Mouse (Mus musculus) midbrain, postnatal 0 days (tissue): ENCODE measurements around the gene Gss. TPM values are rescaled to one million over a fixed set of nuclear protein-coding genes. Genes with fewer than 3 reads are reported as not detected.

Experiments
- ATAC-seq: fragments of 200-750 bp; cut with Nextera tagmentation; 2 replicates; pipeline ENCODE4 v1.8.0; 2017; ENCODE audit warnings: moderate number of reproducible peaks, mild to moderate bottlenecking, moderate TSS enrichment, moderate library complexity; ENCODE audit not compliant: low FRiP score
- DNase-seq: peaks from one replicate; pipeline ENCODE4 v3.0.0-alpha.2; 2015; ENCODE audit warnings: low spot score
- H3K27ac ChIP-seq: fragments of 300-500 bp; sonication (generic); 2 replicates; pipeline ENCODE4 v1.5.1; 2014; ENCODE audit warnings: low read depth, mild to moderate bottlenecking, low read length, mixed read lengths
- H3K27me3 ChIP-seq: fragments of 300-500 bp; sonication (generic); 2 replicates; pipeline ENCODE4 v1.6.1; 2014; ENCODE audit warnings: low read length, control low read depth, mixed read lengths; ENCODE audit not compliant: insufficient read depth
- H3K36me3 ChIP-seq: fragments of 300-500 bp; sonication (generic); 2 replicates; pipeline ENCODE4 v1.6.1; 2014; ENCODE audit warnings: low read length, control low read depth, mixed read lengths; ENCODE audit not compliant: insufficient read depth
- H3K4me1 ChIP-seq: fragments of 300-500 bp; sonication (generic); 2 replicates; pipeline ENCODE4 v1.6.1; 2014; ENCODE audit warnings: mild to moderate bottlenecking, control low read depth, antibody characterized with exemption, low read length, mixed read lengths; ENCODE audit not compliant: insufficient read depth
- H3K4me2 ChIP-seq: fragments of 300-500 bp; sonication (generic); 2 replicates; pipeline ENCODE4 v1.6.1; 2014; ENCODE audit warnings: low read depth, mild to moderate bottlenecking, low read length, mixed read lengths; ENCODE audit not compliant: poor library complexity, severe bottlenecking
- H3K4me3 ChIP-seq: fragments of 300-500 bp; sonication (generic); 2 replicates; pipeline ENCODE4 v1.5.1; 2014; ENCODE audit warnings: low read depth, mild to moderate bottlenecking, low read length, moderate library complexity
- H3K9ac ChIP-seq: fragments of 300-500 bp; sonication (generic); replicated peaks from 2 replicates; pipeline ENCODE4 v1.6.1; 2014; ENCODE audit warnings: mild to moderate bottlenecking, low read length, moderate library complexity, mixed read lengths; ENCODE audit not compliant: poor library complexity, severe bottlenecking
- H3K9me3 ChIP-seq: fragments of 300-500 bp; sonication (generic); 2 replicates; pipeline ENCODE4 v1.6.1; 2016; ENCODE audit warnings: low read length, control low read depth
- CTCF ChIP-seq: IDR thresholded peaks from 2 replicates; pipeline ENCODE4 v1.5.1; 2016; ENCODE audit warnings: antibody characterized with exemption, mild to moderate bottlenecking
- WGBS: fragments of 180-500 bp; shearing (Covaris S2); extraction: QIAGEN DNeasy Blood & Tissue Kit; methylation state at CpG from one replicate; pipeline ENCODE4 v1.1.7; 2014; 5-methylcytosine and 5-hydroxymethylcytosine counted together
- polyA plus RNA-seq: library from polyadenylated mRNA; unstranded; fragments of >200 nt; fragmentation: Nextera tagmentation; extraction: Ambion mirVana; gene quantifications from 2 replicates; pipeline ENCODE4 v1.2.1, GENCODE M21; 2015
- total RNA-seq: library from RNA; depleted of rRNA; stranded (reverse); fragments of >200 nt; gene quantifications from 2 replicates; pipeline ENCODE4 v1.2.3, GENCODE M21; 2014

The Gss gene
- total and polyA plus RNA-seq, 2 experiments from 2014 or later: 11.6 to 12.9 TPM

GRCm38 (mm10) chr2:155604560-155605235, 12.1 kb upstream of the Gss start:
- no peaks in the 10 kb centered on the region for H3K27me3 ChIP-seq
- H3K9ac ChIP-seq: no peak overlapping the region
- no peaks in the 10 kb centered on the region for H3K4me1 ChIP-seq
- DNase-seq: no peak
- no peak for ATAC-seq
- no peaks in the 10 kb centered on the region for H3K36me3 ChIP-seq
- H3K9me3 ChIP-seq: no peaks in the 10 kb centered on the region
- no peak for TF ChIP-seq CTCF
- no peak overlapping the region for H3K27ac ChIP-seq
- 68% methylated on average over 10 of the region's 10 CpGs for WGBS
- H3K4me2 ChIP-seq: no peak overlapping the region
- no peak overlapping the region for H3K4me3 ChIP-seq

- Histone ChIP-seq H3K4me1 (no peaks in the 10 kb centered on the region), H3K4me3 (no peak overlapping the region), H3K27ac (no peak overlapping the region), H3K9me3 (no peaks in the 10 kb centered on the region), H3K4me2 (no peak overlapping the region), H3K36me3 (no peaks in the 10 kb centered on the region), H3K27me3 (no peaks in the 10 kb centered on the region), H3K9ac (no peak overlapping the region)
- 52% methylated on average over 3 of the region's 3 CpGs for WGBS
- TF ChIP-seq CTCF: no peak
- no peak for ATAC-seq
- DNase-seq: no peak
These were observed 11.1 kb upstream of the Gss start for GRCm38 (mm10) chr2:155603707-155604106.

- DNase-seq (no peak), ATAC-seq (no peak)
- no peak for TF ChIP-seq CTCF
- no peak overlapping the region for H3K9ac ChIP-seq
- H3K4me2 ChIP-seq: no peak overlapping the region
- H3K4me3 ChIP-seq: no peak overlapping the region
- no peaks in the 10 kb centered on the region for H3K27me3 ChIP-seq
- H3K4me1 ChIP-seq: peaks cover 4% of the 10 kb centered on the region; the same call in 1 of the 2 replicates
- H3K27ac ChIP-seq: no peak overlapping the region
- no peaks in the 10 kb centered on the region for H3K9me3 ChIP-seq
- H3K36me3 ChIP-seq: no peaks in the 10 kb centered on the region
- whole genome bisulfite sequencing: 86% methylated on average over 6 of the region's 6 CpGs
These were observed 2.9 kb upstream of the Gss start for GRCm38 (mm10) chr2:155595516-155595915.

- ATAC-seq: no peak
- no peak for TF ChIP-seq CTCF
- WGBS: 1% methylated on average over 9 of the region's 9 CpGs
These were observed 259 bp upstream of the Gss start for GRCm38 (mm10) chr2:155592854-155593283.

GRCm38 (mm10) chr2:155591676-155592075, 934 bp downstream of the Gss start:
- Histone ChIP-seq H3K4me1 (peaks cover 4% of the 10 kb centered on the region; the same call in 1 of the 2 replicates), H3K27me3 (no peaks in the 10 kb centered on the region), H3K9ac (peak overlapping the region; percentile 29), H3K9me3 (no peaks in the 10 kb centered on the region), H3K27ac (peak overlapping the region; percentile 48), H3K4me2 (peak overlapping the region; percentile 67), H3K36me3 (no peaks in the 10 kb centered on the region), H3K4me3 (peak overlapping the region; percentile 59)
- no peak for TF ChIP-seq CTCF
- WGBS: 8% methylated on average over 6 of the region's 6 CpGs
- DNase-seq: peak; percentile 3
- ATAC-seq: no peak

More at GRCm38 (mm10) chr2:155592854-155593283, 259 bp upstream of the Gss start:
- Histone ChIP-seq H3K4me3 (peak overlapping the region; percentile 59), H3K36me3 (no peaks in the 10 kb centered on the region), H3K4me1 (peaks cover 4% of the 10 kb centered on the region; the same call in 1 of the 2 replicates), H3K27ac (no peak overlapping the region; the same call in 1 of the 2 replicates), H3K4me2 (peak overlapping the region; percentile 67), H3K9ac (peak overlapping the region; percentile 60; the same call in 1 of the 2 replicates), H3K27me3 (no peaks in the 10 kb centered on the region), H3K9me3 (no peaks in the 10 kb centered on the region)
- no peak for DNase-seq

- Histone ChIP-seq H3K4me2 (no peak overlapping the region), H3K4me3 (no peak overlapping the region), H3K9me3 (no peaks in the 10 kb centered on the region), H3K27ac (no peak overlapping the region), H3K27me3 (no peaks in the 10 kb centered on the region), H3K4me1 (peaks cover 4% of the 10 kb centered on the region; the same call in 1 of the 2 replicates), H3K9ac (no peak overlapping the region), H3K36me3 (no peaks in the 10 kb centered on the region)
- no peak for TF ChIP-seq CTCF
- no peak for DNase-seq
- 95% methylated on average over 2 of the region's 2 CpGs for WGBS
- ATAC-seq: no peak
These were observed 1.7 kb downstream of the Gss start for GRCm38 (mm10) chr2:155590876-155591275.
